Mouse (Mus musculus): ENCODE data around the gene Cdc42bpb.

GRCm38 (mm10) chr12:111250116-111250515, 127.4 kb downstream of the Cdc42bpb start:
- TF ChIP-seq CTCF (IDR thresholded peaks at IDR 0.05; ENCODE audit: low read depth) (no peak), EP300 (IDR thresholded peaks at IDR 0.05; ENCODE audit: low read depth) (no peak)

Data from liver, postnatal 0 days (tissue).